Mouse (Mus musculus): Measurements from ENCODE around the gene Myo9a. TPM values are rescaled to one million over a fixed set of nuclear protein-coding genes. Genes with fewer than 3 reads are reported as not detected.
"Not testable (repeated sequence)": the region's sequence is repeated elsewhere in the genome, so short reads cannot be mapped to it uniquely, and the experiment has no call there.

The Myo9a gene
- polyA plus RNA-seq, 2 experiments from 2014 or later, result 31.8 to 42.8 TPM

GRCm38 (mm10) chr9:59751966-59752365 is 1.3 kb downstream of the Myo9a start:
- no peak for ATAC-seq

DNA sequence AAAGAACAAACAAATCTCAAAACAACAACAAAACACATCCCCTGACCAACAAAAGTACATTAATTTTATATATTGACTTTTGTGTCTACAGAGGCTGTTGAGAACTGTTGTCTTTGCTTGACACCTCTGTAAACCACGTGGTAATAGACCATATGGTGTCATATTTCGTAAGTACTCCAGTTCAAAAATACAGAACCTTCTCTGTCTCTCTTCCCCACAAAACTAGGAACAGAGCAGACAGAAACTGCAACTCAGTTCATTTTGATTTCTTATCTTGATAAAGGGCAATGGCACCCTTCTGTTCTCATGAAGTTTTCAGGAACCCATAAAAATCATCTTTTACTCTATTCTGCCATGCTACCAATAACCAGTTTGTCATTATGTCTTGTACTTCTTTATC is 4.5 kb downstream of the Myo9a start:
- ATAC-seq, result no peak

- not testable (repeated sequence) for ATAC-seq
These were observed 6.3 kb downstream of the Myo9a start for GRCm38 (mm10) chr9:59757016-59757415.

DNA sequence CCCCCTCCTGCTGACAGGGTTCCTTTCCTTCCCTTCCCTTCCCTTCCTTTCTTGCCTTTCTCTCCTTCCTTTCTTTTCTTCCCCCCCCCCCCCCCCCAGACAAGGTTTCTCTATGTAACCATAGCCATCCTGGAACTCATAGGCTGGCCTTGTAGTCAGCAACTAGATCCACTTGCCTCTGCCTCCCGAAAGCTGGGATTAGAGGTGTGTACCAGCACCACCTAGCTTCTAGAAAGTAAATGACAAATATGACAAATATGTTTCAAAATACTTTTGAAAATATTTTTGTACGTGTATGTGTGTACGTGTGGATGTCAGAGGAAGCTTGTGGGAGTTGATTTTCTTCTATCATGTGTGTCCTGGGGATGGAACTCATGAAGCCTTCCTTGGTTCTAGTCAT is 9.8 kb downstream of the Myo9a start:
- no peak for ATAC-seq

DNA sequence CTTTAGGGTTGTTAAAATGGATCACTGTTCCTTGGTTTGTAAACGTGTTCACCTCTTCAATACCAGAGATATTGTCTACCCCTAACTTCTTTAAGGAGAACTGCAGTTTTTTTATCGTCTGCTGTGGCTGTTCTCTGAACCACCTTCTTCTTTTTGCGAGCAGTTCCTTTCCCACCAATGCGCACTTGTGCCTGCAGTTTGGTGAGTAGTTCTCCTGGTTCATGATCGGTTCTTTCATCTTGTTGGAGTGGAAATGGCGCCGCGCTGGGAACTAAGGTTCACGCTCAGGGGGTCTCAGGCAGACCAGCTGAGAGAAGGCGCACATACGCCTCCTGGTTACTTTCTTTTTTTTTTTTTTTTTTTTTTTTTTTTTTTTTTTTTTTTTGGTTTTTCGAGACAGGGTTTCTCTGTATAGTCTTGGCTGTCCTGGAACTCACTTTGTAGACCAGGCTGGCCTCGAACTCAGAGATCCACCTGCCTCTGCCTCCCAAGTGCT is 16.3 kb downstream of the Myo9a start:
- not testable (repeated sequence) for ATAC-seq

GRCm38 (mm10) chr9:59806046-59806774 is 55.5 kb downstream of the Myo9a start:
- not testable (repeated sequence) for ATAC-seq

DNA sequence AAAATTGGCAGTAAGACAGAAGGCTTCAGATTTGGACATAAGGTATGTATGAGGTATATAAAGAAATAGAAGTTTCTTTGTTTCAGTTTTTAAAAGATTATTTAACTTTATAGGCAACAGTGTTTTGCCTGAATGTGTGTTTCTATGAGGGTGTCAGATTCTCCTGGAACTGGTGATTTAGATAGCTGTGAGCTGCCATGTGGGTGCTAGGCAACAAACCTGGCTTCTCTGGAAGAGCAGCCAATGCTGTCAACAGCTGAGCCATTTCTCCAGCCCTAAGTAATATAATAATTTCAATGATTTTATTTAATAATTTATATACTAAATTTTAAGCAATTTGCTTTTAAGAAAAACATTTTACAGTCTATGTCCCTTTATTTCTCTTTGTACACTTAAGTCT is 133.9 kb downstream of the Myo9a start:
- no peak for ATAC-seq

DNA sequence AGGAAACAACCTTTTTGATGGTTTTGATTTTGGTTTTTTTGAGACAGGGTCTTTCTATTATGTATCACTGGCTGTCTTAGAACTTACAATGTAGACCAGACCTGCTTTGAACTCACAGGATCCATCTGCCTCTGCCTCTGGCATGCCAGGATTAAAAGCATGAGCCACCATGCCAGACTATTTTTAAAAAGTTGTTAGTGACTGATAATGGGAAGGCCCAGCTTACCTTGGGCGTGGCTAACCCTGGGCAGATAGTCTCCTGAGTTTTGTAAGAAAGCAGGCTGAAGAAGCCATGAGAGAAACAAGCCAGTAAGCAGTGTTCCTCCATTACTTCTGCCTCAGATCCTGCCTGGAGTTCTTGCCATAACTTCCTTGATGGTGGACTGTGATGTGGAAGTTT is 152.7 kb downstream of the Myo9a start:
- ATAC-seq, result no peak

DNA sequence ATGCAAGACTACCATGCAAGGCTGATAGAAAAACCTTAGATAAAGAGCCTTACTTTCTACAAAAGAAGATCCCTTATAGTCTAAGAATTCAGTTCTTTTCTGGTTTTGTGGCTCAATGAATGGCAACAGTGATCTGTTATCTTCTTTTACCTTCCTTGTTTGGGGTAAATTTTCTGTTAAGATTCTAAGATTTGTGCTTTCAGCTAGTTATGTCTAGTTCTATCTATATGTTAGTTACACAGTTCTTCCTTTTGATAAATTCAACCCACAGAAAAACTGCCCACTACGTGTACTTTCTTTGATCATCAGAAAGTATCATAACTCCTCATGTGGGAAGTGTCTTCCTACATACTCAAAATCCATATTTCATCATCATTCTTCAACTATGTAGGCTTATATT is 164.1 kb downstream of the Myo9a start:
- ATAC-seq, result no peak

DNA sequence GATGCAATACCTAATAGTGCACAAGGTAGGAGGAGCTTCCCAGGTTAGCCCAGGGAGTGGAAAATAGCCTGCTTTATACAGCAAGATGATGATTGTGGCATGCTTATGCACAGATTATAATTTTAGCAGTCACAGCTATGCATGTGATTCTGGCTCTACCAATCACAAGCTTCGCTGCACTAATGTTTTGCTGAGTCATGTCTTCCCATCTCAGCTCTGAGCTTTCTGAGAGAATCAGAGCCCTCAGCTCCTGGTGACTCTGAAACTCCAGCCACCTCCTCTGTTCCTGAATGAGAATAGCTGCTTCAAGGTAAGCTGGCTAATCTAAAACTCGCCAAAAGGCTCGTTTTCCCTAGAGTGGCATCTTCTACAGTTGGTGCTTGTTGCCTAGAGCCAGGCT is 179.6 kb downstream of the Myo9a start:
- no peak for ATAC-seq

GRCm38 (mm10) chr9:59935866-59936265 is 185.2 kb downstream of the Myo9a start:
- ATAC-seq, result not testable (repeated sequence)

DNA sequence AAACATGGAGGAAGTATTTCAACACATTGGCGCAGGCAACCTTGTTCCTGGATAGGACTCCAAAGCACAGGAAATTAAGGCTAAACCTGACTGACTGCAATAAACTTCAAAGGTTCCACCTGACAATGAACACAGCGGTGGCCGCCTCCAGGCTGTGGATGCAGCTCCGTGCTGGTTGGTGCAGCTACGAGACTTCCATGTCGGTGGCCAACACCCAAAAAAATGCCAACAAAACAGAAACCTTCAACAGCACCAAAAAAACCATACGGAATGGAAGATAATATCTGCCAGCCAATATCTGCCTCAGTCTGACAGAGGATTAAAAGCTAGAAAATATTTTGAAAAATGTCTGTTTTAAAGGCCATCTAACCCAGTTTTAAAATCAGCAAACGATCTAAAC is 187.8 kb downstream of the Myo9a start:
- ATAC-seq, result no peak

GRCm38 (mm10) chr9:59939691-59940090 is 189.0 kb downstream of the Myo9a start:
- no peak for ATAC-seq

DNA sequence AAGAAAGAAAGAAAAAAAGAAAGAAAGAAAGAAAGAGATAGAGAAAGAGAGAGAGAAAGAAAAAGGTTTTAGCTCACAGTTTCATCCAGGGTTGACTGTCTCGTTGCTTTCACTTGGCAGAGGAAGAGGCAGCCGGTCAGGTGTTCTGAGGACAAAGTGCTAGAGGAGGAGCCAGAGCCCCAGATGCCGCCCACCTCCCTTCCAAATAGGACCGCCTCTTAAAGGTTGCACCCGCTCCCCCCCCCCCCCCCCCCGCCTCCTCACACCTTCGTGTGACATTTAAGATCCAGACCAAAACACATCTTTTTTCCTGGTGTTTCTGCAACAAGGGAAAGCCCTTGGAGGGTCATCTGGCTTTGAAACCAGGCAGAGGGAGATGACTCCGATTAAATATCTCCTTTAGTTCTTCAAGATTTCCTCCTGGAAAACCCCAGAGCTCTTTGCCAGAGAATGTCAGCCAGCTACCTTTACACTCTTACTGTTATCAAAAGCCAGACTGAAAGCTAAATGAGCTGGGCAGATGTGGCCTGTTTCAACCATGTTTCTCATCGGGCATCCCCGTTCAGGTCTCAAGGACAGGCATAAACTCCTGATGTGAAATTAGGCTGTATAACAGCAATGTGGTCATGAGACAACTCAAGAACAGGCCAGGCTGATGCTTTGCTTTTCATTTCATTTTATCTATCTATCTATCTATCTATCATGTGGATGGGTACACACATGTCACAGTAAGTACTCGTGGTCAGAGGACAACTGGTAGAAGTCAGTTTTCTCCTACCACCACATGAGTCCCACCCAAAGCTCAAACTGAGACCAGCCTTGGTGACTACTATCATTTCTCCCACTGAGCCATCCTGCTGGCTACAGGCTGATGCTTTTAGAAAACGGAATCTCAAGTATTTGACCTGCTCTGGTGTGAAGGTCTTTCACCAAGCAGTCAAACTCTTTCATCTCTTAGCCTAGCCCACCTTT is 190.5 kb downstream of the Myo9a start:
- ATAC-seq, result peak; percentile 58

GRCm38 (mm10) chr9:59941885-59942350 is 191.2 kb downstream of the Myo9a start:
- peak; percentile 78 for ATAC-seq

GRCm38 (mm10) chr9:59942501-59943085 is 191.9 kb downstream of the Myo9a start:
- ATAC-seq, result no peak

- ATAC-seq, result no peak
These were observed 193.1 kb downstream of the Myo9a start for GRCm38 (mm10) chr9:59943826-59944225.

DNA sequence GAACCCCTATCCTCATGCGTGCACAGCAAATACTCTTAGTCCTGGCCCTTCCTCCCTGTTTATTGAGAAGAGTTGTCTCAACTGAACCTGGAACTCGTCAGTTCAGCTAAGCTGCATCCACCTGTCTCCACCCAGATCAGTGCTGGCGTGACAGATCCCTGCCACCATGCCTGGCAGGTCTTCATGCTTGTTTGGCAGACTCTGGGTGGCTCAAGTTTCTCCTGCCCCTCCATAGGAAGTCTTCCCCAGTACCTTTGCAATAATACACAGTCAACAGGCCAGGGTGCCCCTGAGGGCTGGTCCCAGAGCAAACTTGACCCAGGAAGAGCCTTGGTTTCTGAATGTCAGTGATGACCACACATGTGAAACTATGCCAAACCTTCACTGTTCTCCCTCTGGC is 194.5 kb downstream of the Myo9a start:
- ATAC-seq, result no peak

- no peak for ATAC-seq
These were observed 196.6 kb downstream of the Myo9a start for GRCm38 (mm10) chr9:59947271-59947670.

DNA sequence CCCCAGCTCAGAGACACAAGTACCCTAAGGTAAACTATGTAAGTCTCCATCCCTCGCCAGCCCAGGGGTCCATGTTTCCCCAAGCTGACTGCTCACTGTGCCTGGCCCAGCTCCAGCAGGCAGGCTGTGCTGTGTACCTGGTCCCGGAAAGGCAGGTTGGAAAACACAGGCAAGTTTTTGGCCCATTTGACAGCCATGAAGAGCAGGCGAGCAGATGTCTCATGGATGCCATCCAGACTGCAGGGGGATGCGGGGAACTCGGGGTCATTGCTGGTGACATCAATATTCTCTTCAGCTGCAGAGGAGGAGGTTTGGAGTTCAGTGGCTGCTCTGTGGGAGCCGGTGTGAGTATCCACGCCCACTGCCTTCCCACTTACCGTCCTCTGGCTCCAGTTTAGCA is 197.5 kb downstream of the Myo9a start:
- ATAC-seq, result no peak

DNA sequence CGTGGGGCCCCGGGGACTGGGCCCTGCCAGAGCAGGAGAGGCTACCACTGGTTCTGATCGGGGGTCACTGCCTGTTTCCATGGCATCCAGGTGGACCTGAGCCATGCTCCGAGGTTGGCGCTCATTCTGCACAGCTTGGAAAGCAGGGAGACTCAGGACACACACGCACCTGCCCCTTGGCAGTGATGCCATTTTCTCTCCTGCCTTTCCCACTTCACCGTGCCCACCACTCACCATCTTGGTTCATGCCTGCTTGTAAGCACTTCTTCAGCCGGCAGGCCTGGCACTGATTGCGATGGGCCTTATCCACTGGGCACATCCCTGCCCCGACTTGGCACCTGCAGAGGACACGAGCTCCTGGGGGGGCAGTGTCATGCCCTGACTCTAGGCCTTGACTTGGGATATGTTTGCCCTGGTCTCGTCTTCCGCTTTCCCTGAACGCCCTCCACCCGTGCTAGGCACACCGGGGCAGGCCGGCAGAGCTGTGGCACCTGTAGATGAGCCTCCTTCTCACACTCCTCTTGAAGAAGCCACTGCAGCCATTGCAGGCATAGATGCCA is 198.1 kb downstream of the Myo9a start:
- no peak for ATAC-seq

DNA sequence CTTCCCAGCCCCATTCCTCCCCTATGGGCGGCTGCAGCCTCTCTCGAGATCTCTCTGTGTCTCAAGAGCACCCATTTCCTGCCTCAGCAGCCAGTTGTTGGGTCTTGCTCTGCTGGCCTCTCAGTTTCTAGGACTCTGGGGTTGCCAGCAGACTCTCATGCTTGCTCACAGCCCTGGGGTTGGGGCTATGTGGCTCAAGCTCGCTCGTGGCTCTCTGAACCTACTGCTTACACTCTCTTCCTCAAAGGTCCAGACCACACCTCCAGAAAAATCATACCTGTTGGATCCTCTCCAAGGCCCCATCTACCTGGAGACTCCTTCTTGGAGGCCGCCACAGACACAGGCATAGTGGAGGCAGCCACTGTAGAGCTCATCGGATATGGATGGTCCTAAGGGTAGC is 198.8 kb downstream of the Myo9a start:
- ATAC-seq, result no peak

GRCm38 (mm10) chr9:59949981-59950380 is 199.3 kb downstream of the Myo9a start:
- ATAC-seq, result no peak

All from activated CD4-positive, CD25-positive, alpha-beta regulatory T cell, adult 4 months (primary cell).